Mouse (Mus musculus): ENCODE results near the gene Chst12. TPM values are rescaled to one million over a fixed set of nuclear protein-coding genes. Genes with fewer than 3 reads are reported as not detected.
"Not testable (repeated sequence)": the region's sequence is repeated elsewhere in the genome, so short reads cannot be mapped to it uniquely, and the experiment has no call there.

Chst12 gene
- 10 to 100 TPM; 10.9 to 13.9 TPM for total RNA-seq (2021)
- long read RNA-seq, experiment 1, transcript Chst12-201 (2 exons, 2,331 nt), result major isoform, 14 of 16 reads
- long read RNA-seq, experiment 1, partial matches to known transcripts, result 0 of 16 reads
- long read RNA-seq, experiment 1, other reads (novel, unspliced or antisense), result 2 of 16 reads
- long read RNA-seq, experiment 2, transcript Chst12-201 (2 exons, 2,331 nt), result major isoform, 12 of 14 reads
- long read RNA-seq, experiment 2, partial matches to known transcripts, result 0 of 14 reads
- long read RNA-seq, experiment 2, other reads (novel, unspliced or antisense), result 0 of 14 reads

DNA sequence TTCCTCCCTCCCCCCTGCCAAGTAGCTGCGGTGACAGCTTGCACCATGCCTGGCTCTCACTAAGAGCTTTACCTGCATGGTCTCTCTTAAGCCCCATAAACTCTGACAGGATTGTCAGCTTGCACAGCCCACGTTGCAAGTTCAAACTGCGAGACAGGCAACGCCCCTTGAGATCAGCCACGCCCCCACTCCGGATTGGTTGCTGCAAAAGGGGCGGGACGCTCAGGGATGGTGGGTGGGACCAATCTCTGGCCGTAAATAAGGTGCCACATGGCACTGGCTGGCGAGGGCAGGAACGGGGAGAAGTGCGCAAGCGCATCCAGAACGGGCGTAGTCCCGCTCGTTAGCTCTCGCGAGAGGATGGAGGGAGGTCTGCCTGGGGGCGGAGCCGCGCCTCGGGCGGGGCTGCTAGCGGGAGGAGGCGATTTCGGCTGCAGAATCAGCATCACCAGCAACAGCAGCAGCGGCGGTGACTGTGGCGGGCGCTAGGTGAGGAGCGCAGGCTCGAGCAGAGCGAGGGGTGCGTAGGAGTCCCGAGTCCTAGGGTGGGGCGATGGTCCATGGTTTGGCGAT, at the start of gene Chst12:
Gene Chst12 (plus strand): TSS at position 343 of the 573 bp plus-strand sequence.
- DNase-seq, result peak; percentile 99

DNA sequence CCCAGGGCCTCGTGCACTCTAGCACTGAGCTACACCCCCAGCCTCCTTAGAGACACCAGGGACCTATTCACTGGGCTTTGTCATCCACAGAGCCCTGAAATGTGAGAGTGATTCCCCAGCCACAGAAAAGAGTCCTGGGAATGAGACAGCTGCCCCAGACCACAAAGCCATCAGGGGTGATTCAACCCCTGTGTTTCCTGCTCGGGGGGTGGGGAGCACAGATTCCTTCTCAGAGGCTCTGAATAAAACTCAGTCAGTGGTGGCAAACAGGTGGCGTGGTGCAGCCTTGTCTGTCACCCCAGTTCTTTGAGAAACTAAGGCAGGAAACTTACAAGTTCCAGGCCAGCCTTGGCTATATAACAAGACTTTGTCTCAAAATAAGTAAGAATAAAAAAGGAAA, 43.9 kb upstream of the Chst12 start:
- no peak for DNase-seq

DNA sequence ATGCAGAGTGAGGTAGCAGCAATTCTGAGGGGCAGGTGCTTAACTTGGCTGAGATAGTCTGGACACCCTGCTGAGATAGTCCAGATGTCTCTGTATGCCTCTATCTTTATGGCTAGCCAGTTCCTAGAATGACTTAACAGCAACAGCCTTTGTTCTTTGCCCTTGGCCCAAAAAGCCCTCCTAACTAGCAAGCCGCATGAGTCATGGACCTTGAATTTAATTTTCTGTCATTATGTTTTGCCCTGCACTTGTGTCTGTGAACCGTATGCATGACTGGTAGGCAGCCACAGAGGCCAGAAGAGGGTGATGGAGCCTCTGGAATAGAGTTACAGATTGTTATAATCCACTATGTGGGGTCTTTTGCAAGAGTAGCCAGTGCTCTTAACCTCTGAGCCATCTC, 42.2 kb upstream of the Chst12 start:
- not testable (repeated sequence) for DNase-seq

DNA sequence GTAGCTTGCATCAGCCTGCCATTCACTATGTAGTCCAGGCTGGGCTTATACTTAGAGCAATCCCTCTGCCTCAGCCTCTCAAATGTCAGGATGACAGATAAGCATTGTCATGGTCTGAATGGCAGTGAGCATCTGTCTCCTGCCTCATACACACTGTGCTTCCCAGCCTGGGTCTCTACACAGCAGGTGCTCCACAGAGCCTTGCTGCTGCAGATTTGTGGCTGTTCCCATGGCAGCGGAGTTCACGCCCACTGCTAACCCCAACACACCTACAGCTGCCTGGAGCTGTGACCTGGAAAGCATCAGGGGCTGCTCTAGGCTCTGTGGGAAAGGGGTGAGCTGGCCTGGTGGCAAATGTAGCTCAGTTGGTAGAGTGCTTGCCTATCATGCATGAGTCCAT, 40.4 kb upstream of the Chst12 start:
- no peak for DNase-seq

DNA sequence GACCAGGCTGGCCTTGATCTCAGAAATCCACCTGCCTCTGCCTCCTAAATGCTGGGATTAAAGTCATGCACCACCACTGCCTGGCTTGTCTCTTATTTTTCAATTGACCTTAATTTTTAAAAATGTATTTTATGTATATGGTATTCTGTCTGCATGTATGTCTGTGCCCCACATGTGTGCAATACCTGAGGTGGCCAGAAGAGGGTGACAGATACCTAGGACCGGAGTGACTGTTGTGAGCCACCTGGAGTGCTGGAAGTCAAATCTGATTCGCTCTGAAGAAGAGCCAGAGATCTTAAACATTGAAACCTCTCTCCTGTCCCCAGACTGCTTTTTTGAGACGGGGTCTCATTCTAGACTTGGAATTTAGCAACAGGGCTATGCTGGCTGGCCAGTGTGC, 33.0 kb upstream of the Chst12 start:
- no peak for DNase-seq

DNA sequence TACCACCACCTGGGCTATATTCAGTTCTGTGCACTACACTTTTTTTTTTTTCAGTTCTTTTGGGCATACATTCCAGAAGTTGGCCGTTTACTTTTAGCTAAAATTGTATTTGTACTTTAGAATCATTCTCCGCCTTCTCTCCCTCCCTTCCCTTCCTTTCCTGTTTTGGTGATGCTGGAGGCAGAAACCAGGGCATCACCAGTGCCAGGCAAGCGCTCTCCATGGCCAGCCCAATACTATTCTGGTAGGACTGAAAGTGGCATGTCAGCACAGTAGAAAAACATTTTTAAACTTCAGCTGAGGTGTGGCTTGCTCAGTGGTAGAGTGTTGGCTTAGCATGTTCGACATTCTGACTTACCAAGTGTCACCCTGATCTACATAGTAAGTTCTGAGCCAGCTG, 23.9 kb upstream of the Chst12 start:
- DNase-seq, result no peak

DNA sequence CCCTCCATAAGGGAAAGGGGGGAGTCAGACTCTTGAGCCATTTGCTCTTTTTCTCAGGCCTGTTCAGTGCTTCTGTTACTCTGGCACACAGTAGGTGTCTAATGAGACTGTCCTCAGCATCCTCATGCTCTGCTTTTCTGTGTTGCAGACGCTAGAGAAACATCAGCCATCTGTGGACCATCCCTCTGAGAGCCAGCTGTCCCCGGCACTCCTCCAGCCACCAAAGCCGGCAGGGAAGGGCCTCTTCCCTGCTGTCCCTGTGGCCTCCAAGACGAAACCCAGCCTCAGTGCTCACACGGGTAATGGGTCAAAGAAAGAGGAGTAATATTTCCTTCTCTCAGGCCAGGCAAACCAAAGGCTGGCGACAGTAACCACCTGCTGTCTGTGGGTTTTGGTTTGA, 14.2 kb upstream of the Chst12 start:
- no peak for DNase-seq

DNA sequence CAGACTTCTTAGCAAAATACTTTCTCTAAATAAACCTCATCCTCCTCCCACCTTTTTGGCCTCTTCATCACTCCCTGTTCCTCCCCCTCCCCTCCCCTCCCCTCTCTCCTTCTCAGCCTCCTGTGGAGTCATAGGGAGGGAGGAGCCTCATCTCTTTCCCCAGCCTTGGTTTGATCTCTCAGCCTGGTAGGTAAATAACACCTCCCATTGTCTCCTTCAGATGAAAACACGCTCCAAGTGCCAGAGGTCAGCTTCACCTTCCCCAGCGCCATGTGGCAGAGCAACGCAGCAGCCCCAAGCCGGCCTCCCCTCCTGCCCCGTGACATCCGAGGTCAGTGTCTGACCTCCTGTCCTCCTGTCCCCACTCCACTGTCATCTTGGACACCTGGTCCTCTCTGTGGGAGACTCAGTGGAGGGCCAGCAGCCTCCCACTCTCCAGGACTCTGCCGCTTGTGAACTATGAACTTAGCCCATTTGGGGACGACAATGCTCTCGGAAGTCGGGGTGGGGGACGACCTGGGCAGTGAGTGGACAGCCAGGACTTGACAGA, 12.6 kb upstream of the Chst12 start:
- DNase-seq, result no peak

DNA sequence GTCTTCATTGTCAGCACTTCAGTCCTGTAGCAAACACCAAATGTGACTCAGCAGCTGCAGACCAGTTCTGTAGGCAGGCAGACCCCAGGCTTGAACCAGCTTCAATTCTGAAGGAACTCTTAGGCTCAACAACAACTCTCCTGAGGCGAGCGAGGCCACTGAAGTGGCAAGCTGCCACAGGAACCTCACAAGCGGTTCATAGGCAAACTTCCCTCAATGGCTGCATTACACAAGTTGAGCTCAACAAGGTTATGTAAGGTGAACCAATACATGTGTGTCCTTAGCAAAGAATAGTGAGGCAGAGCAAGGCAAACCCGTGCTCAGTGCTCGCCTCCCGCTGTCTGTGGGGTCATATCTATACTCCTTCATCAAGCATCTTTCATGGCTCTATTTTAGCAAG, 7.2 kb upstream of the Chst12 start:
- DNase-seq, result peak; percentile 38

DNA sequence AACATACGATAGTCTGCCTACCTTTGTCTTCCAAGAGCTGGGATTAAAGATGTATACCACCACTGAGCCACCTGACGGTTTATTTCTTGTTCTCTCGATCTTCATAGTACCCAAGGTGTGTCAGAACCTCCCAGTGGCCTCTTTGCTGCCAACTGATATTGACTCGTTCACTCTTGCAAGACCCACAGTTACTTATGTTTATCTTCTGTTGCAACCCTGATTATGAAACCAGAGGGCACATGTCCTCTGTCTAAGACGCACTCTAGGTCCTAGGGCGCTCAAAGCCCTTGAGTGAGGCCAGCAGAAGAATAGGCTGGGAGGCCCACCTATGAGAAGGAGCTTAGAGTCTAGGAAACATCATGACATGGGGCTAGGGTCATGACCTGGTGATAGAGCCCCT, 4.6 kb upstream of the Chst12 start:
- no peak for DNase-seq

DNA sequence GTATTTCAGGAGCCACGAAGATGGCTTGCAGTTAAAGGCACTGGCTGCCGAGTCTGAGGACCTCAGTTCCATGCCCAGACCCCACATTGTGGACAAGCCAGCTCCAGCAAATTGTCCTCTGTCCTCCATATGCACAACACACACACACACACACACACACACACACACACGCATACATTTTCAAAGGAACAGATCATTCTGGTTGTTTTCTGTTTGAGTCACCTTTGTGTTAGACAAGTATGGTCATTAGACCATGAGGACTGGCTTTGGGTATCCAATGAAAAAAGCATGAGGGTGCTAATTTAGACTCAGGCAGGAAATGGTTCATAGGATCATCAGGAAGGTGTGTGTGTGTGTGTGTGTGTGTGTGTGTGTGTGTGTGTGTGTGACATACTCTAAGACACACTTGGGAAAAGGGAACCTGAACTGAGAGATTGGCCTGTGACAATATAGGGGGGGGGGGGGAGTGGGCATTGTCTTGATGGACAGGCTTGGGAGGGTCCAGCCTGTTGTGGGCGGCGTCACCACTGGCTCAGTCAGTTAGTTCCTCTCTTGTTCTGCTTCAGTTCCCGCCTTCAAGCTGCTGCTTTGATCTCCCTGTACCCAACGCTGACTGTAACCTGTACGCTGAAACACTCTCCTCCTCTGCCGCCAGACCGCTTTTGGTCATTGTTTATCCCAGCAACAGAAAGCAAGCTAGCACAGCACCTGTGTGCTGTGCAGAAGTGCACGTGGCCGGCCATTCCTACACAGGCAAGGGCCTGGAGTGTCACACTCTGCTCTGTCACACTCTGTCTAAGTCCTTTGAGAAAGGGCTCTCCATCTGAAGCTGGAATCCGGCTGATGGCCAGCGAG, 3.1 kb upstream of the Chst12 start:
- DNase-seq, result no peak

DNA sequence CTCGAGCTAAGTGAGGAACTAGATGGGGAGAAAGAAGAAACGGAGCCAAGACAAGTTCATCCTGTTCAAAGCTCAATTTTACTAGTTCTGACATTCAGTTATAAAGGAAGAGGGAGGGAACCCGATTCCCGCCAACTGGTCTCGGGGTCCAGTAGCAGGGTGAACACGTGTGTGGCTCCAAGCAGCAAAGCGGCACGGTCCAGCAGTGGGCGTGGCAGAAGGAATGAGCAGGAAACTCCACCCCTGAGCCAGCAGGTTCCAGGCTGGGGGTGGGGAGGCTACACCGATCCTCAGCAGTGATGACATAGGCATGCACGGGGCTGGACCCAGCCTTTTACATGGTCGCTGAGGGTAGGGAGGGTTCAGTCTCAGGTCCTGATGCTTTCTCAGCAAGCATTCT, 2.4 kb upstream of the Chst12 start:
- DNase-seq, result peak; percentile 77

DNA sequence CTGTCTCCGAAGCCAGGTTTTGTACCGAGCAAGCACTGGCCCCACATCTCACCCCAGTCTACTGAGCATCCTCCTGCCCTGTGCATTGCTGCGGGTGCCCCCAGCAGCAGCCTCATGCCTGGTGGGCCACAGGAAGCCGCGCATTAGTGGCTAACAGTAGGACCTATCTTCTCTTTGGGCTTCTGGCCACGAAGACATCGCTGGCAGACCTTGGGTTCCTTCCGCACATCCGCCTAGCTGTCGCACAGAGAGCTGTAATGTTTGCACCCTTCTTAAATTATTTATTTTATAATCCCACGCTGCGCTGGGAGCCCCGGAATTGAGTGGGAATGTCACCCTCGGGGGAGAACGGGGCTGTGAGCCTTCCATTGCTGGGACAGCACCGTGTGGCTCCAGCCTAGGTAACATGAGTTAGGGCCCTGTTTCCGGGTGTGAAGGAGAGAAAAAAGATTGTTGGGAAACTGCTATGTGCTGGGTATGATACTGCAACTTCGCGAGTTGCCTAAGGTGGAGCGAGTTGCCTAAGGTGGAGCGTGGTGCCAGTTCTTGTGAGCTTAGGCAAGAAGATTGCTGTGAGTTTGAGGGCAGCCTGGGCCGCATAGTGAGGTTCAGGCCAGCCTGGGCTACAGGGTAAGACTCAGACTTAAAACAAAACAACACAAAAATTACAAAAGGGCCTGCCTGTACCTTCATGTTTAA, 895 bp downstream of the Chst12 start:
- DNase-seq, result peak; percentile 19

DNA sequence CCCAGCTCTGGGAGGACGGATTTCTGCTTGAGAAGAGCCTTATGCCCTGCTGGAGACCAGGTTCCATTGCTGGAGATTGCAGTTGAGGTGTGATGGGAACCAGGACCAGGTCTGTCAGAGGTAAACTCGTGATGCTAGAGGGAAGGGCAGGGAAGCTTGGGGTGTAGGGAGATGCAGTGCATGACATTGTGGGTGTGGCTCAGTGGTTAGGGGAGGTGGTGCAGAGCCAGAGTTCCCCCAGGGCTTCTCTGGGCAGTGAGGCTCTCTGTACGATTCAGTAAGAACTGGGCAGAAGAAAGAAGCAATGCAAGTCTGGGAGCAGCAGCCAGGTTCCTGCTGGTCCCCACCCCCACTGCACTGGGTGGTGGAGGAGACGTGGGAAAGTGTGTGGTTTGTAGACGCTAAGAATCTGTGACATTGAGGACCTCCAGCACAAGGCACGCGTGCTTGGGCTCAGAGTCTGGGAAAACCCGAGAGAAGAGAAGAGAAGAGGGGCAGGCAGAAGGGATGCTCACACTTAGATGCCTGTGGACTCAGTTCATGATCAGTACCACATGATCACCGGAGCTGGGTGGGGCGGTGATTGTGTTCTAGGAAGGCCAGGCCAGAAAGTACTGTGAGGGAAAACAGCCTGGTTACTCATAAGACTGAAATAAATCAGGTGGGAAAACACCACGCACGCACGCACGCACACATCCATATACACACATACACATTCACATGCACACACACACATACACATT, 2.3 kb downstream of the Chst12 start:
- DNase-seq, result no peak

DNA sequence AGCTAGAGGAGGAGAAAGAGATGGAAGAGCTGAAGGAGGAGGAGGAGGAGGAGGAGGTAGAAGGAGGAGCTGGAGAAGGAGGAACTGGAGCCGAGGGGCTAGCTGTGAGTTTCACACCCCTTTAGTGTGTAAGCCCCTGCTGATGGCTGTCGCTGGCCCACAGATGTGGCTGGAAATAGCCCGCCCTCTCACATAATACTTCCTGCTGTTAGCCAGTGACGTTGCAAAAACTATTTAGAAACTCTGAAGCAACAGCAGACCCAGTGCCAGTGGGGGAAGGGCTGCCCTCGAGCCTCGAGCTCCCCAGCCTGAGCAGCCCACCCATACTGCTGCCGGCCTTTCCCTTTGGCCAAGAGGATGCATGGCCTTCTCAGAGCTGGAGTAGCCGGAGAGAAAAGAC, 3.3 kb downstream of the Chst12 start:
- DNase-seq, result peak; percentile 59

DNA sequence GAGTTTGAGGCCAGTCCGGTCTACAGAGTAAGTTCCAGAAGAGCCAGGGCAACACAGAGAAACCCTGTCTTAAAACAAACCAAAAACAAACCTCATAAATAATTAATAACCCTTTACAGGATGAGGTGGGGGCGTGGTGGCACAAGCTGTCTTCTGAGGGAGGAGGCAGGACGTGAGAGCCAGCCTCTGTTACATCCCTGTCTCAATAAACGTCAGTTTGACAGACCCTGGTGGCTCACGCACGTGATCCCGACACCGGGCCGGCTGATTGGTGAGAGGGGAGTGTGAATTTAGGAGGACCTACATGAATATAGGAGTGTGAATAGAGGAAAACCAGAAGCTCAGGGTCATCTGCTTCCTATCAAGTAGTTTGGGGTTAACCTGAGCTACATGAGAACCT, 3.9 kb downstream of the Chst12 start:
- DNase-seq, result no peak

DNA sequence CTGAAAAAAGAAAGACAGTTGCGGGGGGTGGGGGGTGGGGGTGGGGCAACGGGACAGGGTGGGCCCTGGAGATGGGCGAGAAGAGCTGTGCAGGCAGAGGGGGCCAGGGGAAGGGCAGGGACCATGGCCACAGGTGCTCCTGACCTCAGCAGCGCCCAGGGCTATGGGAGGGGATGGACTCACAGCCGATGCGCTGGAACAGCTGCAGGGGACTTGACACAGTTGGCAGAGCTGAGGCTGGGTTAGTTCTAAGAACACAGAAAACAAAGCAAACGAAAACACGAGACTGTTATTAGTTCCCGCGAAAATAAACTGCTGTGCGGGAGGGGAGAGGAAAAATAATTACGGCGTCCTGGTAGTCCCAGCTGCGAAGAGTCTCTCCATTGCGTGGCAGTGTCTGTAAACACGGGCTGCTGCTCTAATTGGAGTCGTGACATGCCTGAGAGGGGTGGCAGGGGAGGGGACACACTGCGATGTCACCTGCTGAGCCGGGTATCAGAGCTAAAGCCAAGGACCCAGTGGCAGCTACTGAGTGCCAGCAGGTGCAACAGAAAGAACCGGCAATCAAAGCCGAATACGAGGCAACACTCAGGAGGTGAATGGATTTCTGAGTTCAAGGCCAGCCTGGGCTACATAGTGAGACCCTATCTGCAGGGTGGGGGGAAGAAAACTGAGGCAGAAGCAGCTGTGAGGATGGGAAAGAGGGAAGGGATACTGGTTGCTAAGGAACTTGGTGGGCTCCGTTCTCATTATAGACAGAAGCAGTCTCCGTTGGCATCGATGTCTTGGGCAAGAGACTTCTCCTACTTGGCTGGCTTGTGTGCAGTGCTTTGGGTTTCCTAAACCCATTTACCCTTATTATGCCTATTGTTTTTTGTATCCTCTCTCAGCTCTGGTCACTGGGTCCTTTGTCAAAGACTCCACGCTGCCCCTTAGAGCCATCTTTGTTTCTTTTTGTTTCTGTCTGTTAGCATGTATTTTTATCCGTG, 5.0 kb downstream of the Chst12 start:
- peak; percentile 34 for DNase-seq

DNA sequence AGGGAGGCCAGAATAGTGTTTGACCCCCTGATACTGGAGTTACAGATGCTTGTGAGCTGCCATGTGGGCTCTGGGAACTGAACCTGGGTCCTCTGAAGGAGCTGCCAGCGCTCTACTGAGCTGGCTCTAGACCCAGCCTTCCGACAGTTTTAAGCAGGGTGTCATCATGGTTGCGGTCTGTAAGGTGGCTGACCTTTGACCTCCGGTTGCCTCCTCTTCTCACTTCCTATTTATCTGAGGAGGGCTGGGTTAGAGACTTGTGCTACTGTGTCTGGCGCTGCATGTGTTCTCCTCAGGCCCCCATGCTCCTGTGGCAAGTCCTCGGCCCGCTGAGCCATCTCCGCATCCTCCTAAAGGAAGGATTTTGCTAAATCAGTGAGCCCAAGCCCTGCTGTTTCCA, 8.6 kb downstream of the Chst12 start:
- no peak for DNase-seq

DNA sequence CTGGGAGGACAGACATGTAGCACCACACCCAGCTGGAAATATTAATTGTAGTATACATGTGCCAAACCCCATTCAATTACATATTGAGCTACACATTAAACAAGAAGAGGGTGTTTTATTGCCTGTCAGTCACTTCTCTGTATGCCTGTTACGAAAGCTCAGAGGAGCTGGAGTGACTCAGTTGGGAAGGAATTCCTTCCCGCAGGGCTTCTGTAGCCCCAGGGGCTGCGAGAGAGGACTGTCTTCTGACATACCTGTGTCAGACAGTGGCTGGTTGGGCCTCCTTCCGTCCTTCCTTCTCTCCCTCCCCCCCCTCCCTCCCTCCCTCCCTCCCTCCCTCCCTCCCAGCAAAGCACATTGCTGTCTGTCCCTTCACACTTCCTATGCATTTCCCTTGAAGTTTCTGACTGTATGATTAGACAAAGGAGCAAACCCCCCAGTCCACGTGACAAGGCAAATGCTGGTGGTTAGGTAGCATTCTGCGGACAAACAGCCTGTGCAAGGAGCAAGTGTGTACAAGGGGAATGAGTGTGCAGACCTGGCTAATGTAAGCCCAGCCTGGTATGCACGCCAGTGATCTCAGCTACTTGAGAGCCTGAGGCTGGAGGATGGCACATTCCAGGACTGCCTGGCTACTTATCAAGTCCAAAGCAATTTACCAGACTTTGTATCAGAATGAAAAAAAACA, 9.6 kb downstream of the Chst12 start:
- DNase-seq, result no peak

All from adrenal gland, postnatal 10 days (tissue).